Mouse (Mus musculus): ENCODE measurements at regions not wholly inside any gene's neighbourhood (a gene's known extent, or its start where the extent isn't known, plus 50 kb on each side); places are given as distances from the start of the nearest gene placed in this dataset.
"Not testable (repeated sequence)": the region's sequence is repeated elsewhere in the genome, so short reads cannot be mapped to it uniquely, and the experiment has no call there.

DNA sequence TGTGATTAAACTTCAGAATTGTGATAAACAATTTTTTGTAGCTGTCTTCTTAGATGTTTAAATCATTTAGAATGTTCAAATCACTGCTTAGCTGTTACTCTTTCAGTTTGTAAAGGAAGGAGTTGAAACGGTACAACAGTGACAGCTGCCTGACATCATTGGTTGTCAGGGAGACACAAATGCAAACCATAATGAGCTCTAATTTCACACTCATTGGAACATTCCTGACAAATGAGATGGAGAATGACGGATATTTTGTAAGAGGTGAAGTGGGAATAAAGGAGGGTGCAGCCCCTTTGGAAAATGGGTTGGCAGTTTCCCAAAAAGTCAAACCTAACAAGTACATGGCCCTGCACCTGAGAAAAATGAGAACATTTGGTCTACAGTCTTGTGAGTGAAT lies 62.5 kb downstream of the Rad51ap2 start:
- DNase-seq (ENCODE audit: low spot score in 2 of 2), result no peak

DNA sequence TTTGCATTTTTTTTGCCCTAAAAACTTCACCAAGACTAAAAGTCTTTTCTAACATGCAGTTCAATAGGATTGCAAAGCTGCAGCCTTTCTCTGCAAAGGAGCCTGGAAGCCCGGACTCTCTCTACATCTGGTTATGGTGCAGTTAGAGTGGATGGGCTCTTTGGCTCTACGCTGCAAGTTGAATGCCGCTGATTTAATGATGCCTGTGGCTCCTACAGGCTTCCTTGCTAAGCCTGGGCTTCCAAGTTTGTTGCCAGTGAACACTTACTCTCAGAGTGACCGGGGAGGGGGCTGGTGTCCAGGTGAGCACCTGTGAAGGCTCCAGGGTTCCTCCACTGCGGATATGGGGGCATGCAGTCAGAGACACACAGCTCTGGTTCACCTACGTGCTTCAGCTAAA lies 107.0 kb downstream of the Rad51ap2 start:
- no peak for DNase-seq (ENCODE audit: low spot score in 2 of 2)

DNA sequence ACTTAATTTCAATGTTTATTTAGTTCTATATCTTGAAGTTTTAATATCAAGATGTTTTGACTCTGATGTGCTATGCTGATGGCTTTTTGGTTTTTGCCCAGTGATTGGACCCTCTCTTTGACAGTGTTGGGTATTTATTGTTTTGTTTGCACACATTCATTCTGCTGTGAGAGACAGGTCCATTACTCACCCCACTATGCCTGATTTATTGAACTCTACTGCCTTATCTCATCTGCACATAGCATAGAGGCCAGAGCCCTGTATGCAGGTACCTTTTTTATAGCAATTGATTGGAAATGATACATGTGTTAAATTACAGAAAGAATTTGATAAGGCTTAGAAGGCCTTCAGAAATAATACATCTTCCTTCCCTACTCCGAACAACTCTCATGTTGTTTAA lies 114.3 kb downstream of the Rad51ap2 start:
- no peak for DNase-seq (ENCODE audit: low spot score in 2 of 2)

GRCm38 (mm10) chr12:11603946-11604345 lies 148.1 kb downstream of the Rad51ap2 start:
- peak in 1 of 2 experiments; percentile 35 for DNase-seq (ENCODE audit: low spot score in 2 of 2)

- DNase-seq (ENCODE audit: low spot score in 2 of 2), result no peak
Measured at GRCm38 (mm10) chr12:11608733-11609132, 152.9 kb downstream of the Rad51ap2 start.

DNA sequence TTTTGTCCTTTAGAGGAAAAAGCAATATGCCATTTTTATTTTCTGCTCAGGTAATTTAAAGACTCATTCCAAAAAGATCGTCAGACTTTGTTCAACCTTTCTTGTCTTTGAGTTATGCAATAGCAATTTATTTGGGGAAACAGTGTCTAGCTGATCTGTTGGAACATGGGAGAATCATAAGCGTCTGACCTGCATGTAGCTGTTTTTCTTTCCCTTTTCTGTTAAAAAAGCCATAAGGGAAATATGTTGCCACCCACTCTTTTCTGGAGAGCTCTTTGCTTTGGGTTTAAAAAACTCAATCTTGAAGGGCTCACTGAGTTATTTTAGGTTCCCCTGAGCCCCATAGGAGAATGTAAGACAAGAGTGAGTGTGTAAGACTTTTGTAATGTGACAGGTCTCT lies 155.8 kb downstream of the Rad51ap2 start:
- DNase-seq (ENCODE audit: low spot score in 2 of 2), result no peak

GRCm38 (mm10) chr12:11615237-11615636 lies 159.4 kb downstream of the Rad51ap2 start:
- DNase-seq (ENCODE audit: low spot score in 2 of 2), result no peak

- no peak for DNase-seq (ENCODE audit: low spot score in 2 of 2)
Measured at GRCm38 (mm10) chr12:11623561-11623960, 167.7 kb downstream of the Rad51ap2 start.

DNA sequence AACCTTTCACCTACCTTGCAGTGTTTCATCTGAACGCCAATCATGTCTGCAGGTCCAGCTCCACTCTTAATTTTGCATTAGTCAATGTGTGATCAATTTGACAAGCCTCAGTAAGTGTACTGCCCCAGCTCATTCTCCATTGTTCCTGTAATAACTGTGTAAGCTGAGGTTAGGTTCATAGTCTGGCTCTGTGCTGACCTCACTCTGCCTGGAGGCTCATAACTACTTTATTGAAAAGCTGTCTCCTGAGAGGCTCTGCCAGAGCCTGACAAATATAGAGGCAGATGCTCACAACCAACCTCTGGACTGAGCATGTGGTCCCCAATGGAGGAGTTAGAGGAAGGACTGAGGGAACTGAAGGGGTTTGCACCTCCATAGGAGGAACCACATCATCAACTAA lies 174.3 kb downstream of the Rad51ap2 start:
- no peak for DNase-seq (ENCODE audit: low spot score in 2 of 2)

DNA sequence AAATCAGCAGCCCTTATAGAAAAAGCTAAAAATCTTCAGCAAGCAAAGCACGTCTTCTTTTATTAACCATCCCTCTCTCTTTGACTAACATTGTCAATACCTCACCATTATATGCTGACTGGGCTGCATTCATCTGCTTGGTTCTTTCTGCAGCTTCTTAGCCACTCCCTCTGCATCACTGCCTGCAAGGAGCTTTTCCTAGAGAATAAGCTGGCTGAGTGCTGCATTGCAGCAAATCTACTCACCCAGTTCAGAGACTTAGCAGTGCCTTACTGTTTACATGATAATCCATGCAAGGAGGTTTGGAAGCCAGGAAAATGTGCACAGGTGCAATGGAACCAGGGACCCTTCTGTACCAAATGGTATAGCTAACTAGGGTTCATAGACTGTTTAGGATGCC lies 175.9 kb downstream of the Rad51ap2 start:
- no peak for DNase-seq (ENCODE audit: low spot score in 2 of 2)

- peak in 1 of 2 experiments; percentile 34 for DNase-seq (ENCODE audit: low spot score in 2 of 2)
Measured at GRCm38 (mm10) chr12:11673281-11673680, 217.4 kb downstream of the Rad51ap2 start.

GRCm38 (mm10) chr12:11694797-11695196 lies 238.9 kb downstream of the Rad51ap2 start:
- no peak for DNase-seq (ENCODE audit: low spot score in 2 of 2)

GRCm38 (mm10) chr12:11708879-11709602 lies 253.2 kb downstream of the Rad51ap2 start:
- DNase-seq (ENCODE audit: low spot score in 2 of 2), result no peak

DNA sequence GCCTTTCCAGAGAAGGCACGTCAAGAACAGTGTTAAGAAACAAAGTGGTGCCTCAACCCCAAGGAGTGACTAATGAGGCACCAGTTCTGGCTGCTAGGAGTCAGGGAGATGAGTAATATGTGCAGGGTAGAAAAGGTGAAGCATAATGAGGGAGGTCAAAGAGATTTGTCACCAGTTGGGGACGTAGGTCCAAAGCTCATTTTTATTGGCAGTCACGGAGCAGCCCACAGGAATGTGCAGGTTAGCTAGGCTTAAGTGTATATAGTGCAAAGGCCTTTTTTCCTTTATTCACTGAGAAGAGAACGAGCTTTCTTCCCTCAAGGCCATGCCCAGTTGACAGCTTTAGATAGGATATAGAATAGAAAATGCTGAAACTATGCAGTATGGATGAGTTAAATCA lies 261.8 kb downstream of the Rad51ap2 start:
- no peak for DNase-seq (ENCODE audit: low spot score in 2 of 2)

DNA sequence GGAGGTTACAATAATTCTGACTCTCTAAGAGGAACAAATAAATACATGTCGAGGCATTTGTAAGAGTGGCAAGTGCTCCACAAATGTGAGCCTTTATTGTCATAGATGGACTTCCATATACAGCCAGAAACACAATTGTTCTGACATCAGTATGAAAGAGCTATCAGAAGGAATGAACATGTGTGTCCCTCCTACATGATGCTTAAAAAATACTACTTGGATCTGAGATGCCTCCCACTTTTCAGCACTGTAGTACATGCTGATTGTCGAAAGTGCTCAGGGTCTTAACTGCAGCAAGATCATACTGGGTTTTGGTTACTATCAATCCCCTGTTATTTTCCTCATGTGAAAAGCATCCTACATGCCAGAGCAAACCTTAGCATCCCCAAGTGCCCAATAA lies 295.6 kb downstream of the Rad51ap2 start:
- DNase-seq (ENCODE audit: low spot score in 2 of 2), result no peak

DNA sequence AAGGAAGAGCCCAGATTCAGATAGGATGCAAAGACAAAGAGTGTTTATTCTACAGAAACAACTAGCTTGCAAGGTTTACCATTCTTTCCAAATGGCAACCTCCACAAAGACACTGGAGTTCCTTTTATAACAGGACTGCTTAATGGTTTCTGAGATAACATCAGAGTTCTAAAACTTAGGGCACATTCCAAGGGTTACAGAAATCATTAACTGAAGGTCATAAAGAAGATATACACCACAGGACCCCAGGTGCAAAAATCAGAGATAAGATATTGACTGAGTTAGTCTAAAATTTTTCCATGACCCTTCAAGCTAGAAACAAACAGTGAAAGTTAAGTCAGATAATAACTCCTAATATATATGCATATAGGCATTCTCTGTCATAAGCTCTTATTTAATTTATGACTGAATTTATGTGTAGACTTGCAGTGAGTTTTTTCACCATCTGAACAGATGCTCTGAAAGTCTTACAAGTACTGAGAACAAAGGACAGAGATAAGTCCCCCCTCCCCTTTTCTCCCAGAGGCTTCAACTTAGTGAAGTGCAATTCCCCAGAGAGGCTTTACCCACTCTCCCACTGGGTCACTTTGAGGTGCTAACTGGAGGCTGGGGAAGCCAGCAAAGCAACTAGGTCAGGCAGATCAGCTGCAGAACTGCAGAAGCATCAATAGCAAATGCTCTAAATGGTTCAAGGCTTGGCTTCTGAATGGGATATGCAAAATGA lies 298.5 kb downstream of the Rad51ap2 start:
- DNase-seq (ENCODE audit: low spot score in 2 of 2), result no peak

GRCm38 (mm10) chr12:11802326-11802725 lies 346.4 kb downstream of the Rad51ap2 start:
- no peak for DNase-seq (ENCODE audit: low spot score in 2 of 2)

- no peak for DNase-seq (ENCODE audit: low spot score in 2 of 2)
Measured at GRCm38 (mm10) chr12:11803162-11803561, 347.3 kb downstream of the Rad51ap2 start.

GRCm38 (mm10) chr12:11829701-11830100 lies 373.8 kb downstream of the Rad51ap2 start:
- no peak for DNase-seq (ENCODE audit: low spot score in 2 of 2)

DNA sequence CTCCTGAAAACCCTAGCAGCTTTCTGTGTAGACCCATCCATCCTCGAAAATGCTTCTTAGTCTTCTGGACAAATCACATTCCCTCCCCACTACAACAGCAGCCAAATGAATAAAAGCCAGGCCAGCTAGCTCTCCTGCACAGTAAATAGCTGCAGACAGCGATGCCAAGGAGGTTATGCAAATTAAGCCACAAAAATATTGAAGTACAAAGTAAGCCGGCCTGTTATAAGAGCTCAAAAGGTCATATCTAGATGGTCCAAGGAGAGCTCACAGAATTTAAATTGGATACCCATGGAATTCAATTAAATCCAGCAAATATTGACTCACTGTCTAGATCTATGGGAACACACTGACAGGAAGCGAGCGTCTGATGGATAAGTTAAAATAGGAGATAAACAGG lies 375.4 kb downstream of the Rad51ap2 start:
- DNase-seq (ENCODE audit: low spot score in 2 of 2), result no peak

DNA sequence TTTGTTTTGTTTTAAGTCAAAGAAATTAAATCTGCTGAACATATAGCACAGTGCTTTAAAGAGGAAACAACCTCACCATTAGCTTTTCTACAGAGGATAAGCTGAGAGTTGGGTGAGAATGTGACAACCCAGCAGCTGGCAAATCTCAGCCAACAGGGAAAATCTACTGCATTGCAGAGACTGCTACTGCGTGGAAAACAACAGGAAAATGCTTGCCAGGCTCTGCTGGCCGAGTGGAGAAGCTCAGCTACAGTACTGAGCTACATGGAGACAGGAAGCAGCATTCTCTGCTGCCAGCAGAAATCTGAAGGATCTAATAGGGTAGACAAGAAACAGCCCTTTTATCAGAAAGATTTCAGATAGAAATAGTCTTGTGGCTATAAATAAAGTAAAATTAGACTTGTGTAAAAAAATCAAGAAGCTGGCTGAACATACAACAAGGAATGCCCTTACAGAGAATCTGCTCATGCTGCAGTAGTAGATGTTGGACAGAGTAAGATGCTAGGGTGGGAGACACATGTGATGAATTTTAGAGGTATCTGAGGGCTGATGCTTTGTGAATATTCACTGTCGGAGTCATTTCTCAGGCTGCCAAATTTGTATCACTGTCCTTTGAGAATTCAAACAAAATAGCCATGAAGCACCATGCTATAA lies 382.1 kb downstream of the Rad51ap2 start:
- peak; percentile 44 to 47 for DNase-seq (ENCODE audit: low spot score in 2 of 2)

GRCm38 (mm10) chr12:11851034-11851433 lies 395.2 kb downstream of the Rad51ap2 start:
- no peak for DNase-seq (ENCODE audit: low spot score in 2 of 2)

GRCm38 (mm10) chr12:11881809-11882208 lies 380.1 kb upstream of the Fam49a start:
- not testable (repeated sequence) for DNase-seq (ENCODE audit: low spot score in 2 of 2)
